Mouse (Mus musculus) c-Kit-positive CD71-negative TER-119-negative erythroid progenitor cells, embryonic 14.5 days (primary cell): ENCODE data around the gene Iah1.

Experiments
- DNase-seq: peaks from one replicate; pipeline ENCODE4 v3.0.0-alpha.2; 2013; ENCODE audit warnings: low read depth

Gene Iah1

DNA sequence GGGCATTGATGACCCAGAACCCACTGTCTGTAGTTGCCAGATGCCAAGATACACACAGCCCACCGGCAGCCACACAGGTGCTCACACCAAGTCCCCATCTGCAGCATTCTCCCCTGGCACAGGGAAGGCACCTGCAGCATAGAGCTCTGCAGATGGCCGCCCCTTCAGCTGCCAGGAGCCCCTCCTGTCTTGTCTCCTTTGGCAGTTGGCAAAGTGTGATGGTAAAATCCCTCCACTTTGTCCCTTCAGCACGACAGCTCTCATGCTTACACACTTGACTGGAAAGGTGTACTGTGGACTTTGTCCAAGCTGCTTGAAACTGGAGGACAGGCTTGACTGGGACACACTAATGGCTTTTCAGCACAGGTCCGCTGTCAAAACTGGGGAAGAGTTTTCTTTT lies 4.1 kb downstream of the Iah1 start:
- DNase-seq = no peak

DNA sequence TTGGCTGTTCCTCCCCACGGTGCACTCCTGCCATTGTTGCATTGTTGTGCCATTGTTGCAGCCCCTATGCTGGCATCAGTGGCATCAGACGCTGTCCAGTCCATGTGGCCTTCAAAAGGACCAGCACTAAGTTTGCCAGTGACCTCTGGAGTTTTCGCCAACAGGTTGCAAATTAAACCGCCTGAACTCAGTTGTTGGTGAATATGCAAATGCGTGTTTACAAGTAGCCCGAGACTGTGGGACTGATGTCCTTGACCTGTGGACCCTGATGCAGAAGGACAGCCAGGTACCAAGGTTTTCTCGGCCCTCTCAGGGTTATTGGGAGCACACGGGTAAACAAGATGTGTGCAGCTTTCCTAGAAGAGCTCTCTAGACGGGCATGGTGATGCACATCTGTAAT lies 5.0 kb downstream of the Iah1 start:
- DNase-seq = no peak

- DNase-seq = no peak
Measured at GRCm38 (mm10) chr12:21322296-21322695, 6.1 kb downstream of the Iah1 start.

- DNase-seq = no peak
Measured at GRCm38 (mm10) chr12:21322856-21323255, 6.7 kb downstream of the Iah1 start.

DNA sequence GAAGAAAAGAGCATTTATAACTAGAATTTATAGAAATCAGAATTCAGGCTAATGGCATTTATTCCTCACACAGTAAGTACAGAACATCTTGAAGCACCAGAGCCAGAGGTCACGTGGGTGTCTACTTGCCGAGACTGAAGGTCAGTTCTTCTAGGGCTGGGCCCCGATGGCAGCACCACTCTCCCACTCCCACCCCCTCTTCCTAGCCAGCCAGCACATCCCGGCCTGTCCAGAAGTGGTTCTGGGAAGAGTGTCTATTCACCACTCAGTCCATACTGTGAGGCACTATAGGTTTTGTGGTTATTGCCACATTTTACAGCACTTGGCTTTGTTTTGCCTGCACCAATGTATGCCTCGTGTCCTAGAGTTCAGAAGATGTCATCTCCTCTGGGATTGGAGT lies 7.9 kb downstream of the Iah1 start:
- DNase-seq = no peak

- DNase-seq = no peak
Measured at GRCm38 (mm10) chr12:21325266-21325665, 9.1 kb downstream of the Iah1 start.

DNA sequence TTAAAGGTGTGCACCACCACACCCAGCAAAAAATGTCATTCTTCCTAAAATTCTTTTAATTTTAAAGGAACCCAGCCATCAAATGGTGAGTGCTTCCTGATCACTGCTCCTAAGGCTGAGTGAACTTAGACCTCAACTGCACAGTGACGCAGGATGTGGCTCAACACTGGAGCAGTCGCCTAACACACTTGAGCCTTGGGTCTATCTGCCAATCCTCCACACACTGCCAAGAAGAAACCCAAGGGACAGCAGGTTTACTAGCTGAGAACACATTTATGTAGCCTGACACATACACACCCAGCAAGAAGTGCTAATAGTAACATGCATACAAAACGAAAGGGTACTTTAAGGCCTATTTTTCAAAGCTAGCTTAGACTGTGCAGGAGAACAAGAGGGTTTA lies 10.1 kb downstream of the Iah1 start:
- no peak for DNase-seq

- DNase-seq = no peak
Measured at GRCm38 (mm10) chr12:21329661-21330400, 13.6 kb downstream of the Iah1 start.

GRCm38 (mm10) chr12:21330961-21331576 lies 14.9 kb downstream of the Iah1 start:
- DNase-seq = no peak

DNA sequence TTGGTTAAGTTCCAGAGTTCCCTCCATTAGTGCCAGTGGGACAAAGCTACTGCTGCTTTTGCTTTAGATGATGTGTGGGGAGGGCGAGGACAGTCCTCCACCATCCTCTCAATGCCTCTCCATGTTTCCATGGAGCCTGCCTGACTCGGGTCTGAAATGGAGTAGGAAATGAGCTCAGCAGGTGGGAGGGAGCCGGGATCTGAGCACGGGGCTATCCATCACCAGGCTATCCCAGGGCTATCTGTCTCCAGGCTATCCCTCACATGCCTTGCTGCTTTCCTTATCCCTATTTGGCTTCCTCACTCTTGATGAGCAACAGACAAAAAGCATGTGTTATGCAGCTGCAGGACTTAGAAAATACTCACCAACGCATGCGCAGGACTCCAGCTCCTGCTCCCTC lies 15.5 kb downstream of the Iah1 start:
- DNase-seq = no peak

- no peak for DNase-seq
Measured at GRCm38 (mm10) chr12:21333021-21333420, 16.8 kb downstream of the Iah1 start.

DNA sequence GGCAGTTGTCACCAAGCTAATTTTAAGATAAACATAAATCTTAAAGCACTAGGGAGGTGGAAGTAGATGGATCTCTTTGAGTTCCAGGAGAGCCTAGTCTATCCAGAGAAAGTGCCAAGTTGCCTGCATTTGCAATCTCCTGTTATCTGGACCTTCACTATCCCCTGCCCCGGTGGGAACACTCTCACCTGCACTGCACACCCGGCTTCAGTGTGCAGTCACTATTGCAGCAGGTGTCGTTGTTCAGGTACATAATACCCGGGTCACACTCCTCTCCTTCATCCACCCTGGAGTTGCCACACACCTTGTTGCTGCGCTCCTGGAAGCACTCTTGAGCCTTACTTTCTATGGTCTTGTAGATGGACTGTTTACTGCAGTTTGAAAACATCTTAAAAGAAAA lies 17.6 kb downstream of the Iah1 start:
- DNase-seq = no peak

- no peak for DNase-seq
Measured at GRCm38 (mm10) chr12:21335869-21336268, 19.7 kb downstream of the Iah1 start.

- DNase-seq = no peak
Measured at GRCm38 (mm10) chr12:21337171-21337570, 21.0 kb downstream of the Iah1 start.

DNA sequence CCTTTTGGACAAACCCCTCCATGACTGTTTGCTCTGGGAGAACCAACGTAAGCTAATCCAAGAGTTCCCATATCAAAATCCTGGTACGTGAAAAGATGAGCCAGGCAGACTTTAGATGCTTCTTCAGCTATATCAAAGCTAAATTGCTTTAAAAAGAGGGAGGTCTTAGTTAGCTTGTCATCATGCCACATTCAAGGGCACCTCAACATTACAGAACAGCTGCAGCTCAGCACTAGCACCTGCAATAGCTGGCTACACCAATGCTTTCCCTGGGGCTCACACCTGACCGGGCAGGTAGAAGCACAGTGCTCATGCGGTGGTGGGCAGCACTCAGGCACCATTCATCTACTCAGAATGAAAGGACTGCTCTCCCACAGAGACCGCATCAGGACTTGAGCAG lies 24.5 kb downstream of the Iah1 start:
- DNase-seq = no peak

DNA sequence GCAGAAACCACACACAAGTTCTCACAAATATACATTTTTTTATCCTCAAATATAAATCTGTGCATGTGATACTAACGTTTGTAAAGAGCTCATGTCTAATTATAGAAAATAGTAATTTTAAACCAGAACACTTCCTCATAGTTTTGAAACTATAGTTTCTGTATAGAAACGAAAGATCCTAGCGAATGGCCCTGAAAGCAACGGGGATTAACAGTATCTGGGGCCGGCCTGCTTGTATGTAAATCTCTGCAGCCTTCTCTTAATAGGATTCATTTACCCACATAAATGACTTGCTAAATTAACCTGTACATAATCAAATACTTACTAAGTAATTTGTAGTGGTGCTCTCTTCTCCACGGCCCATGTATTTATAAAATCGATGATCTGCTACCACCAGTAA lies 30.8 kb downstream of the Iah1 start:
- DNase-seq = no peak

DNA sequence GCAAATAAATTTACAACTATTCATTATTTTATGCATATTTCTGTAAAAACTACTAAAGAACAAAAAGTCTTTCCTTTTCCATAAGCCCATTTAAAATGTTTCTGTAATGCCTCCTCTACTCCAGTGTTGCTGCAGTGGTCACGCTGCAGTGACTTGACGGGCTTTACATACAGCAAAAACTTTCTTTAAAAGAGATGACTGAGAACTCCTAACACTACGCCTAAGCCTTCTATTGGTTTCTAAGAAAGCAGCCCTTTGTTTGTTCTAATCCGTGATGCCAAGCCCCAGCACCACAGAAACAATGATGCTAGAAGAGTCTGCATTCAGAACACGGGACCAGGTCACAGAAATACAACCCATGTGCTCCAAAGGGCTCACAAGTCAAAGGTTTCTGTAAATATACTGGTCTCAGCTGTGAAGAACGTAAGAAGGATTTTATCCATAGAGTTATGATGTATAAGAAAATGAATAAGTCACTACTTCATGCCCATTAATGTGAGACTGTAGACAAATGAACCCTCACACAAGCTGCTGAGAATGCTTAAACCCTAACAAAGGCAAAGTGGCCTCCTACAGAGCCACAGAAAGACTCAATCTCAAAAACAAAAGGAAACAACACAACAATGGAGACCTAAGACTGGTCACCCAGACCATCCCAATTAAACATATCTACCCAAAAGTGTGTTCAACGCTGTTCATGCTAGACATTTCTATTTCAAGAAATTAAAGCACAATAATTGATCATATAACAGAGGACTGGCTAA lies 34.1 kb downstream of the Iah1 start:
- DNase-seq = no peak

- no peak for DNase-seq
Measured at GRCm38 (mm10) chr12:21353681-21354080, 37.5 kb downstream of the Iah1 start.

DNA sequence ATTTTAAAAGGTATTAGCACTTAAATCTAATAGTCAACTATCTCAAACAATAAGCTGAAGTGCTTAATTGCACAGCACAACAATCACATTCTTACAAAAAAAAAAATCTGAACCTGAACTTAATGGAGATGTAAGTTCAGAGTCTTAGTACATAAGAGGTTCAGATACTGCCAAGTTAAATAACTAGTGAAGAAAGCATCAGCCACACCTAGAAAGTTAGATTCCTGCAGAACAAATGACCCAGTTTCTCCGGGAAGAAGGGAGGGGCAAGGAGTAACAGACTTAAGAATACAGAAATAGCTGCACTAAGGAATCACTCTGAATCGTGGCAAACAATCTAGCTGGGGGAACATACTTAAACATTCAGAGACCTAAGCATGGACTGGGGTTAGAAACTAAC lies 46.5 kb downstream of the Iah1 start:
- DNase-seq = no peak

DNA sequence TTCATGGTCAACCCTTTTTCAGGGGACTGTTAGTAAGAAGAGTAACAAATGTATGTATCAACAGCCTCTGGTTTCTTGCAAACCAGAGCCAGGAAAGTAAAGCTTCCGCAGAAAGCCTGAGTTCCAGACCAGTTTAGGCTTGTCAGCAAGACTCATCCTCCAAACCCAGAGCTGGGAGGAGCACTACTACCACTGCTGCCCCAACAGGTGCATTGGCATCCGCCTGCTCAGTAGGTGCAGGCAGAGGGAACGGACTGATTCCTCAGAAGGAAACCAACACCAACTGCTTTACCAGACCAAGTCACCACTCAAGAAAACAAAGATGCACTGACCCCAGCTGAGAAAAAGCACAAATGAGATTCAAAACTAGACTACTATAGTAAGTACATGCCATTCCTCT lies 47.0 kb downstream of the Iah1 start:
- DNase-seq = no peak

DNA sequence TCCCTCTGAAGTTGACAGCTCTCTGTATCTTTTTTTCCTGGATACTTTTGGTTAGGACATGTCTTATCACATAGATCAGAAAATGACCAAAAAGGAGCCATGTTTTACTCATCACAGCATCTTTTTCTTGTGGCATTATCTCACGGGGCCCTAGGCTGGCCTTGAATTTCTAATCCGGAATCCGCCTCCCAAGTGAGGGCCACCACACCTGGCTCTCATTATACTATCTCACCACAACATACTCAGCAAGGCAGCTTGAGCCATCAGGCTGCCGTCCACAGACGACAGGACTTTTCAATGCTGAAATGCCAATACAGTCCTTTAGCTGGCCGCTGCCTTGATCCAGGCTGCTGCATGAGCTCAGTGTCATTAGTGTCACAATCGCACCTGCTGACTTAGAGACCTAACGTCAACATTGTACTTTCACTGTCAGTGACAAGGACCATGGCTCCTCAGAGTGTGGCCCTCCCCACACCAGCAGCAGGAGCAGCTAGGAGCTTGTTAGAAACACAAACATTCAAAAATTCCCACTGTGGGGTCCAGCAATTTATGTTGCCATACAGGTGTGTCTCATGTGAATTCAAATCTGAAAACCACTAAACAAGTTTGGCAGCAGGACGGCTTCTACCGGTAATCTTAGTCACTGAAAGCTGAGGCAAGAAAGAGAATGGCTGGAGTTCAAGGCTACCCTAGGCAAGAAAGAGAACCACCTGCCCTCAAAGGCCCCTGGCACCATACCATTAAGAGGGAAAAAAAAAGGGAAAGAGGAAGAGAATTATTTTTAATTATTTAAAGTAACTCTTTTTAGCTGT lies 48.6 kb downstream of the Iah1 start:
- no peak for DNase-seq

- DNase-seq = no peak
Measured at GRCm38 (mm10) chr12:21368376-21369086, 52.3 kb downstream of the Iah1 start.
